Mouse (Mus musculus) megakaryocyte, embryonic 14.5 days (primary cell): ENCODE measurements around the gene Mpp2.

ENCODE experiments used
- FLI1 ChIP-seq: IDR thresholded peaks from 2 replicates; pipeline ENCODE4 v1.6.1; 2012; ENCODE audit warnings: low read length, inconsistent platforms, mixed read lengths
- GATA1 ChIP-seq: IDR thresholded peaks from 3 replicates; pipeline ENCODE4 v1.6.1; 2012; ENCODE audit warnings: mixed read lengths, low read length, inconsistent platforms, borderline replicate concordance

- TF ChIP-seq GATA1 (no peak), FLI1 (no peak)
Observed at GRCm38 (mm10) chr11:102039487-102040137, 48.7 kb downstream of the Mpp2 start.
